9 mouse cellular contexts compared by ENCODE assay signal in the genomic region with DNA sequence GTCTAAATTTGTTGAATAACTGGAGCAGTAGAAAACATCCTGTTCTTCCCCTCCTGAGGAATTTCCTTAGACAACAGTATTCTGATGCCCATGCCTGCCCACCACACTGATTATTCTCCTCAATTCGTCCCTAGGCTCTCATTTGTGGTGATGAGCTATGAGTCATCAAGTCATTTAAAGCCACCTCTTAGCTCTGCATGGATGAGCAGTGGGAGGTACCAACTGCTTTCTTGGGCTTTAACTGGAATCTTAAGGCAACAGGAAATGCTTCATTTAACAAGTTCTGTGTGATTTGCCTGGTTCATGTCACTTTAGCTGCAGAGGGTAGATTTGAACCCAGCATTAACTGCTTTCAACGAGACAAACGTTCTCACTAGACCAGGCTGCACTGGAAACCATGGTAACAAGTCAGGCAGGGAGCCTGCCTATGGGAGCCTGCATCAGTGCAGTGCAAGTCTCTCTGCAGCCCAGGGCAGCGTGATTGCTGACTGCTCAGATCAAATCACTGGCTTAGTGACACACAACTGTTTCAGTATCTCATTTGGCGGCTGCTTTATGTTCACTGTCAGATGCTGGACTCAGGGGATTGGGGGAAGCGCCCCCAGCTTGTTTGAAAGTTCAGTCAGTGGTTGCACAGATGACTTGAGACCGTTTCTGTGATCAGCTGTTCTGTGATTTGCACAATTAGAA.
DNase-seq lines count a peak whose midpoint lies in the region; ATAC-seq and TF ChIP-seq lines count a peak whose summit lies in the region.
"Had no signal": no experiment of that assay in that cellular context is flagged by ENCODE, and none has a peak within 500 bp of the region (broad histone marks: within the 10 kb centered on the region; RNA-seq: fewer than 3 reads in every experiment).

No protein-coding gene starts in this region.

- TF ChIP-seq POLR2A in heart, adult 2 months (IDR thresholded peaks at IDR 0.05; ENCODE audit: insufficient read depth, low read depth, low read length), result no peak

- intact Hi-C loops in heart, adult 2 months (cut with DNase I), result no loop called here

- peak; percentile 89 for ATAC-seq in hindbrain, embryonic 14.5 days (ENCODE audit: low FRiP score)
- ATAC-seq in neural tube, embryonic 12.5 days (ENCODE audit: low FRiP score, low read depth), result peak; percentile 93

- TF ChIP-seq EP300 in heart, adult 2 months (IDR thresholded peaks at IDR 0.05; ENCODE audit: insufficient read depth, low read depth, low read length), result no peak

- DNase-seq in layer of hippocampus, adult 2 months (ENCODE audit: low spot score in 2 of 2), result peak; percentile 11 to 25
- no peak for DNase-seq in layer of hippocampus, adult 11-12 months (ENCODE audit: low spot score)
- DNase-seq in brain, adult 2 months (ENCODE audit: low read depth, low spot score), result peak; percentile 84
- DNase-seq in hindbrain, embryonic 14.5 days (ENCODE audit: low spot score), result peak; percentile 57
- no peak for DNase-seq in heart, adult 2 months
- DNase-seq in spleen, adult 18-20 months, result no peak
- no peak for DNase-seq in kidney, adult 9 months
- DNase-seq: liver, embryonic 13.5 days had no signal

- H3K9me3 ChIP-seq in hindbrain, embryonic 14.5 days (ENCODE audit: control insufficient read depth, low read length), result no peaks in the 10 kb centered on the region
- no peaks in the 10 kb centered on the region for H3K9me3 ChIP-seq in neural tube, embryonic 12.5 days
- H3K9me3 ChIP-seq: liver, embryonic 13.5 days had no signal

- no peak overlapping the region for H3K9ac ChIP-seq in hindbrain, embryonic 14.5 days
- H3K9ac ChIP-seq in neural tube, embryonic 12.5 days, result no peak overlapping the region
- no peak overlapping the region for H3K9ac ChIP-seq in heart, adult 2 months (ENCODE audit: low read depth, low read length)
- H3K9ac ChIP-seq: liver, embryonic 13.5 days had no signal

- no peaks in the 10 kb centered on the region for H3K36me3 ChIP-seq in hindbrain, embryonic 14.5 days (replicated peaks; ENCODE audit: control insufficient read depth, insufficient read depth)
- no peaks in the 10 kb centered on the region for H3K36me3 ChIP-seq in neural tube, embryonic 12.5 days
- no peaks in the 10 kb centered on the region for H3K36me3 ChIP-seq in heart, adult 2 months (ENCODE audit: control insufficient read depth, insufficient read depth, low read length)
- H3K36me3 ChIP-seq: liver, embryonic 13.5 days had no signal

- H3K4me1 ChIP-seq in hindbrain, embryonic 14.5 days (replicated peaks; ENCODE audit: control insufficient read depth, insufficient read depth, low read length), result peaks cover 15% of the 10 kb centered on the region; the same call in 1 of the 2 replicates
- H3K4me1 ChIP-seq in neural tube, embryonic 12.5 days, result peaks cover 9% of the 10 kb centered on the region; the same call in 1 of the 2 replicates
- no peaks in the 10 kb centered on the region for H3K4me1 ChIP-seq in heart, adult 2 months (ENCODE audit: control insufficient read depth, insufficient read depth, low read length)
- H3K4me1 ChIP-seq: liver, embryonic 13.5 days had no signal

- peak overlapping the region; percentile 37; the same call in 1 of the 2 replicates for H3K27ac ChIP-seq in layer of hippocampus, adult 2 months
- H3K27ac ChIP-seq in hindbrain, embryonic 14.5 days, result 0 out of 2 replicates have a peak overlapping the region, but pooled peaks have one; percentile 26
- no peak overlapping the region for H3K27ac ChIP-seq in neural tube, embryonic 12.5 days
- no peak overlapping the region for H3K27ac ChIP-seq in heart, adult 2 months
- H3K27ac ChIP-seq: liver, embryonic 13.5 days had no signal

- no peaks in the 10 kb centered on the region for H3K79me2 ChIP-seq in heart, adult 2 months (replicated peaks; ENCODE audit: control insufficient read depth, insufficient read depth, low read length)

- 4% methylated on average over 7 of the region's 7 CpGs for WGBS in hindbrain, embryonic 14.5 days
- WGBS in neural tube, embryonic 12.5 days, result 7% methylated on average over 7 of the region's 7 CpGs
- 10% methylated on average over 7 of the region's 7 CpGs for WGBS in heart, adult 2 months

- no peak overlapping the region for H3K4me2 ChIP-seq in hindbrain, embryonic 14.5 days (replicated peaks)
- no peak overlapping the region for H3K4me2 ChIP-seq in neural tube, embryonic 12.5 days (replicated peaks)
- H3K4me2 ChIP-seq: liver, embryonic 13.5 days had no signal

- no peak for TF ChIP-seq CTCF in layer of hippocampus, adult 2 months (conservative IDR thresholded peaks at IDR 0.05)
- no peak for TF ChIP-seq CTCF in heart, adult 2 months (IDR thresholded peaks at IDR 0.05)

- H3K27me3 ChIP-seq in hindbrain, embryonic 14.5 days (ENCODE audit: control insufficient read depth, insufficient read depth, low read length), result no peaks in the 10 kb centered on the region
- 0 out of 2 replicates have a peak, but pooled peaks cover 3% of the 10 kb centered on the region for H3K27me3 ChIP-seq in neural tube, embryonic 12.5 days (replicated peaks)
- no peaks in the 10 kb centered on the region for H3K27me3 ChIP-seq in heart, adult 2 months (ENCODE audit: control insufficient read depth, insufficient read depth, low read length)
- H3K27me3 ChIP-seq: liver, embryonic 13.5 days had no signal

- H3K4me3 ChIP-seq in layer of hippocampus, adult 2 months, result no peak overlapping the region
- no peak overlapping the region for H3K4me3 ChIP-seq in hindbrain, embryonic 14.5 days (replicated peaks; ENCODE audit: low read length)
- H3K4me3 ChIP-seq in neural tube, embryonic 12.5 days, result no peak overlapping the region
- no peak overlapping the region for H3K4me3 ChIP-seq in heart, adult 2 months
- H3K4me3 ChIP-seq: liver, embryonic 13.5 days had no signal

Comparison
In these comparisons a context has a peak if more than half of its experiments do, and no peak if none do; other contexts are left out.
1. DNase-seq: peak in layer of hippocampus, adult 2 months (2 of 2), brain, adult 2 months (single experiment) and hindbrain, embryonic 14.5 days (single experiment); none in layer of hippocampus, adult 11-12 months (single experiment), heart, adult 2 months (0 of 2), spleen, adult 18-20 months (0 of 2) and kidney, adult 9 months (single experiment).
2. H3K27ac ChIP-seq: peak in layer of hippocampus, adult 2 months (single experiment) and hindbrain, embryonic 14.5 days (single experiment); none in neural tube, embryonic 12.5 days (single experiment) and heart, adult 2 months (single experiment).